Mouse (Mus musculus) CH12.LX (cell line): ENCODE results near the gene 1810010H24Rik. TPM values are rescaled to one million over a fixed set of nuclear protein-coding genes. Genes with fewer than 3 reads are reported as not detected.

Experiments used
- DNase-seq: peaks from one replicate; pipeline ENCODE4 v3.0.0-alpha.2; 2013; ENCODE audit errors: extremely low read depth
- H3K27ac ChIP-seq: 2 replicates; pipeline ENCODE4 v1.5.1; 2012; ENCODE audit warnings: low read depth, mild to moderate bottlenecking, control low read depth, moderate library complexity; ENCODE audit not compliant: insufficient read depth
- H3K27me3 ChIP-seq: replicated peaks from 2 replicates; pipeline ENCODE3; 2012; ENCODE audit warnings: inconsistent platforms
- H3K36me3 ChIP-seq, 2 experiments: replicated peaks in 1 of 2; 2 replicates each; pipeline versions ENCODE3 to v1.6.1; 2012; ENCODE audit warnings: inconsistent platforms in 1 of 2, low read length in 1 of 2, mild to moderate bottlenecking in 1 of 2, mixed read lengths in 1 of 2, moderate library complexity in 1 of 2; ENCODE audit not compliant: control insufficient read depth in 1 of 2, insufficient read depth in 1 of 2
- H3K4me1 ChIP-seq, 2 experiments: 2 replicates each; pipeline ENCODE4 v1.6.1; 2012; ENCODE audit warnings: inconsistent platforms in 1 of 2, moderate library complexity in 1 of 2; ENCODE audit not compliant: insufficient read depth in 2 of 2, control insufficient read depth in 1 of 2
- H3K4me2 ChIP-seq: 2 replicates; pipeline ENCODE4 v1.6.1; 2012; ENCODE audit warnings: low read depth, mild to moderate bottlenecking, control low read depth; ENCODE audit not compliant: poor library complexity, insufficient read depth, severe bottlenecking
- H3K4me3 ChIP-seq, 3 experiments: fragments of 150-350 bp in 1 of 3; sonication (generic) in 1 of 3; replicated peaks in 1 of 3; 2 replicates each; pipeline versions ENCODE3 to v1.5.1; 2011 to 2012; ENCODE audit warnings: low read depth in 2 of 3, low read length in 2 of 3, mild to moderate bottlenecking in 2 of 3, moderate library complexity in 2 of 3, control low read depth in 1 of 3, improper control_type of control experiment in 1 of 3, inconsistent platforms in 1 of 3, mixed read lengths in 1 of 3; ENCODE audit not compliant: poor library complexity in 1 of 3
- H3K79me2 ChIP-seq: replicated peaks from 2 replicates; pipeline ENCODE4 v1.6.1; 2012; ENCODE audit warnings: mild to moderate bottlenecking, moderate library complexity; ENCODE audit not compliant: control insufficient read depth, poor library complexity, insufficient read depth, severe bottlenecking; ENCODE audit errors: extremely low read depth
- H3K9ac ChIP-seq: 2 replicates; pipeline ENCODE4 v1.6.1; 2012; ENCODE audit warnings: low read depth, mild to moderate bottlenecking, control low read depth, moderate library complexity; ENCODE audit not compliant: insufficient read depth
- H3K9me3 ChIP-seq: replicated peaks from 2 replicates; pipeline ENCODE3; 2012; ENCODE audit warnings: low read length, inconsistent platforms, mixed read lengths
- BHLHE40 ChIP-seq: IDR thresholded peaks from 2 replicates; pipeline ENCODE4 v1.6.1; 2011; ENCODE audit warnings: mild to moderate bottlenecking, low read depth, low read length, improper control_type of control experiment
- CHD1 ChIP-seq: IDR thresholded peaks from 2 replicates; pipeline ENCODE4 v1.6.1; 2012; ENCODE audit warnings: low read depth, low read length, improper control_type of control experiment, inconsistent platforms
- CHD2 ChIP-seq: IDR thresholded peaks from 2 replicates; pipeline ENCODE4 v1.6.1; 2011; ENCODE audit warnings: low read length, improper control_type of control experiment
- CTCF ChIP-seq, 2 experiments: IDR thresholded peaks in 1 of 2; conservative IDR thresholded peaks in 1 of 2; 2 replicates each; pipeline ENCODE4 v1.5.1; 2011 to 2012; ENCODE audit warnings: low read depth in 2 of 2, low read length in 2 of 2, improper control_type of control experiment in 1 of 2, inconsistent platforms in 1 of 2, mild to moderate bottlenecking in 1 of 2, moderate library complexity in 1 of 2
- E2F4 ChIP-seq: IDR thresholded peaks from 2 replicates; pipeline ENCODE4 v1.6.1; 2011; ENCODE audit warnings: low read depth, low read length, improper control_type of control experiment; ENCODE audit not compliant: insufficient replicate concordance
- ELF1 ChIP-seq: IDR thresholded peaks from 2 replicates; pipeline ENCODE4 v1.6.1; 2014; ENCODE audit warnings: low read depth, mild to moderate bottlenecking, inconsistent platforms, low read length, improper control_type of control experiment
- GABPA ChIP-seq: IDR thresholded peaks from 2 replicates; pipeline ENCODE4 v1.6.1; 2012; ENCODE audit warnings: low read depth, low read length, improper control_type of control experiment, inconsistent platforms; ENCODE audit not compliant: insufficient replicate concordance
- JUN ChIP-seq: IDR thresholded peaks from 2 replicates; pipeline ENCODE4 v1.6.1; 2011; ENCODE audit warnings: low read depth, mild to moderate bottlenecking, low read length, improper control_type of control experiment, moderate library complexity; ENCODE audit not compliant: insufficient read depth
- JUND ChIP-seq: conservative IDR thresholded peaks from 2 replicates; pipeline ENCODE4 v1.6.1; 2011; ENCODE audit warnings: low read depth, low read length, improper control_type of control experiment
- MAFK ChIP-seq: IDR thresholded peaks from 2 replicates; pipeline ENCODE4 v1.6.1; 2011; ENCODE audit warnings: low read length, improper control_type of control experiment; ENCODE audit not compliant: insufficient replicate concordance
- MAZ ChIP-seq: IDR thresholded peaks from 2 replicates; pipeline ENCODE4 v1.6.1; 2012; ENCODE audit warnings: low read depth, mild to moderate bottlenecking, inconsistent platforms, low read length, improper control_type of control experiment, moderate library complexity
- NRF1 ChIP-seq: IDR thresholded peaks from 2 replicates; pipeline ENCODE4 v1.6.1; 2014; ENCODE audit warnings: low read depth, mild to moderate bottlenecking, inconsistent platforms, low read length, improper control_type of control experiment, moderate library complexity
- PAX5 ChIP-seq: IDR thresholded peaks from 2 replicates; pipeline ENCODE4 v1.6.1; 2012; ENCODE audit warnings: low read length, inconsistent platforms, mixed read lengths
- POLR2A ChIP-seq: IDR thresholded peaks from 2 replicates; pipeline ENCODE4 v1.6.1; 2011; ENCODE audit warnings: low read depth, mild to moderate bottlenecking, improper control_type of control experiment, low read length
- POLR2AphosphoS2 ChIP-seq: IDR thresholded peaks from 2 replicates; pipeline ENCODE4 v1.6.1; 2011; ENCODE audit warnings: low read depth, low read length, improper control_type of control experiment
- RAD21 ChIP-seq: IDR thresholded peaks from 2 replicates; pipeline ENCODE4 v1.6.1; 2011; ENCODE audit warnings: low read depth, mild to moderate bottlenecking, low read length, improper control_type of control experiment, moderate library complexity
- RCOR1 ChIP-seq: conservative IDR thresholded peaks from 2 replicates; pipeline ENCODE4 v1.6.1; 2012; ENCODE audit warnings: low read depth, mild to moderate bottlenecking, inconsistent platforms, low read length, improper control_type of control experiment
- SIN3A ChIP-seq: IDR thresholded peaks from 2 replicates; pipeline ENCODE4 v1.6.1; 2012; ENCODE audit warnings: low read length, improper control_type of control experiment, inconsistent platforms
- SMC3 ChIP-seq: IDR thresholded peaks from 2 replicates; pipeline ENCODE4 v1.6.1; 2011; ENCODE audit warnings: low read depth, low read length, improper control_type of control experiment
- TBP ChIP-seq: conservative IDR thresholded peaks from 2 replicates; pipeline ENCODE4 v1.6.1; 2011; ENCODE audit warnings: low read depth, low read length, improper control_type of control experiment
- TCF12 ChIP-seq: IDR thresholded peaks from 2 replicates; pipeline ENCODE4 v1.6.1; 2014; ENCODE audit warnings: low read depth, mild to moderate bottlenecking, inconsistent platforms, low read length, improper control_type of control experiment
- USF1 ChIP-seq: IDR thresholded peaks from 2 replicates; pipeline ENCODE4 v1.6.1; 2014; ENCODE audit warnings: low read depth, mild to moderate bottlenecking, inconsistent platforms, low read length, improper control_type of control experiment
- ZC3H11A ChIP-seq: IDR thresholded peaks from 2 replicates; pipeline ENCODE4 v1.6.1; 2012; ENCODE audit warnings: low read depth, mild to moderate bottlenecking, inconsistent platforms, low read length, improper control_type of control experiment
- ZKSCAN1 ChIP-seq: IDR thresholded peaks from 2 replicates; pipeline ENCODE4 v1.6.1; 2012; ENCODE audit warnings: low read depth, inconsistent platforms, low read length, improper control_type of control experiment, borderline replicate concordance
- ZMIZ1 ChIP-seq: IDR thresholded peaks from 2 replicates; pipeline ENCODE4 v1.6.1; 2012; ENCODE audit warnings: low read depth, mild to moderate bottlenecking, inconsistent platforms, low read length, improper control_type of control experiment
- dilution Hi-C: fragments of 300-500 bp; cut with MboI; formaldehyde crosslinking; loops from 2 replicates; pipeline ENCODE4 v1.14.3; 2020; ENCODE audit warnings: low sequenced_read_pairs; ENCODE audit not compliant: extremely low pct_unique_long_range_greater_than_20kb, extremely low pct_ligation_motif_present
- in situ Hi-C: fragments of 300-500 bp; cut with MboI; formaldehyde crosslinking; loops from 3 replicates; pipeline ENCODE4 v1.14.3; 2019; ENCODE audit warnings: low sequenced_read_pairs, low pct_ligation_motif_present, low pct_unique_long_range_greater_than_20kb, mixed read lengths
- polyA plus RNA-seq: library from polyadenylated mRNA; unstranded; fragments of >175 nt; gene quantifications from 2 replicates; pipeline ENCODE4 v1.2.1, GENCODE M21; 2012; ENCODE audit warnings: low read depth; ENCODE audit not compliant: insufficient read length
- total RNA-seq, 2 experiments: library from RNA; depleted of rRNA; stranded (reverse); fragments of 300-350 nt in 1 of 2; fragments of >200 nt in 1 of 2; gene quantifications; 2 replicates each; pipeline ENCODE4 v1.2.3; 2012 to 2014

1810010H24Rik gene
- total and polyA plus RNA-seq, 3 experiments: 0.53 to 1.7 (median 1.1) TPM

- TF ChIP-seq ELF1 (no peak), E2F4 (no peak), SMC3 (no peak), USF1 (no peak)
- TF ChIP-seq, all 38 proteins: peak for 0
- in situ Hi-C loops: no loop called here
These were observed 15.9 kb downstream of the 1810010H24Rik start for GRCm38 (mm10) chr11:107041396-107041795.

GRCm38 (mm10) chr11:107043361-107043760 lies 17.9 kb downstream of the 1810010H24Rik start:
- in situ Hi-C loops (no loop called here), dilution Hi-C loops (no loop called here)
- no peak for DNase-seq
- Histone ChIP-seq H3K4me2 (no peak overlapping the region), H3K9me3 (no peaks in the 10 kb centered on the region), H3K4me3 (no peak overlapping the region), H3K9ac (no peak overlapping the region), H3K79me2 (no peaks in the 10 kb centered on the region), H3K36me3 (peaks cover 67 to 92% of the 10 kb centered on the region in 2 experiments), H3K27ac (no peak overlapping the region), H3K4me1 (peaks cover 3 to 10% of the 10 kb centered on the region in 2 experiments; a peak in 3 of 4 replicates), H3K27me3 (no peaks in the 10 kb centered on the region)
- TF ChIP-seq MAFK: no peak
- TF ChIP-seq SIN3A: no peak
- TF ChIP-seq ZC3H11A: no peak
- no peak for TF ChIP-seq TCF12
- no peak for TF ChIP-seq NRF1
- no peak for TF ChIP-seq ZKSCAN1
- TF ChIP-seq E2F4: no peak
- TF ChIP-seq POLR2A: no peak
- no peak for TF ChIP-seq POLR2AphosphoS2
- TF ChIP-seq ZMIZ1: no peak
- no peak for TF ChIP-seq BHLHE40
- no peak for TF ChIP-seq ELF1

More at GRCm38 (mm10) chr11:107041396-107041795, 15.9 kb downstream of the 1810010H24Rik start:
- Histone ChIP-seq H3K4me3 (no peak overlapping the region), H3K79me2 (no peaks in the 10 kb centered on the region), H3K27ac (no peak overlapping the region), H3K27me3 (no peaks in the 10 kb centered on the region), H3K4me1 (peaks cover 3 to 10% of the 10 kb centered on the region in 2 experiments; a peak in 3 of 4 replicates), H3K9ac (no peak overlapping the region), H3K9me3 (no peaks in the 10 kb centered on the region), H3K4me2 (no peak overlapping the region), H3K36me3 (peaks cover 58 to 93% of the 10 kb centered on the region in 2 experiments)
- dilution Hi-C loops: no loop called here
- DNase-seq: no peak

DNA sequence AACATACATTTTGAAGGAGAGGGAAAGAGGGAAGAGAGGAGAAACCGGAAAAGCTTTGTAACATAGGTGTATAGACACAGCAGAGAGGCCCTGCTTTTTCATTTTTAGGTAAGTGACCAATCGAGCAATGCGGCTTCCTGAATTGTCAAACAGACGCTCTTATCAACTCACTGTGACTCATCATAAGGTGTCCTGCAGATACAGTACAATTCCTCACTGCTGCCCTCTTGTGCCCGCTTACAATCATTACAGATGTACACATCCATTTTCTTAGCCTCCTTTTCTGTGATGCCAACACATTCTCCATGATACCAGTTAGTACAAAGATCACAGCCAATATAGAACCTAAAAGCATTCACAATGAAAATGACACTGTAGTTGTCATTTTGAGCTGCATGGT lies 18.8 kb downstream of the 1810010H24Rik start:
- peaks cover 59 to 82% of the 10 kb centered on the region in 2 experiments for H3K36me3 ChIP-seq
- TF ChIP-seq TCF12 (no peak), PAX5 (no peak), RAD21 (peak; percentile 53), BHLHE40 (no peak), MAFK (no peak), POLR2A (no peak), RCOR1 (no peak), ELF1 (0 out of 2 replicates have a peak, but pooled peaks have one; percentile 17), SMC3 (peak; percentile 71), JUN (no peak), GABPA (no peak), TBP (no peak), JUND (no peak), MAZ (no peak), CHD2 (no peak), CTCF (conservative IDR thresholded peaks at IDR 0.05 in 1 of 2, IDR thresholded peaks at IDR 0.05 in 1 of 2; ENCODE audit: low read depth in 2 of 2, low read length in 2 of 2) (peak; percentile 60 to 85), CHD1 (no peak)

More for the DNA sequence above, 18.8 kb downstream of the 1810010H24Rik start:
- in situ Hi-C loops (no loop called here), dilution Hi-C loops (no loop called here)
- H3K27me3 ChIP-seq: no peaks in the 10 kb centered on the region
- no peak overlapping the region for H3K9ac ChIP-seq
- no peak overlapping the region for H3K4me2 ChIP-seq
- peak; percentile 93 for DNase-seq
- H3K79me2 ChIP-seq: no peaks in the 10 kb centered on the region
- no peak overlapping the region for H3K4me3 ChIP-seq
- H3K27ac ChIP-seq: no peak overlapping the region
- peaks cover 3 to 10% of the 10 kb centered on the region in 2 experiments; a peak in 3 of 4 replicates for H3K4me1 ChIP-seq
- no peaks in the 10 kb centered on the region for H3K9me3 ChIP-seq
